Mouse (Mus musculus) myocyte (in vitro differentiated cells): ENCODE data around the gene Fam13a.

ENCODE experiments used
- CEBPB ChIP-seq: IDR thresholded peaks from 2 replicates; pipeline ENCODE4 v1.6.1; 2011; ENCODE audit warnings: mild to moderate bottlenecking, moderate library complexity; ENCODE audit not compliant: poor library complexity, insufficient read depth, severe bottlenecking
- MAX ChIP-seq: IDR thresholded peaks from one replicate; pipeline ENCODE4 v1.6.1; 2011; ENCODE audit warnings: low read depth, mild to moderate bottlenecking, control low read depth
- MYOG ChIP-seq, 3 experiments: IDR thresholded peaks; one replicate each; pipeline ENCODE4 v1.6.1; 2011; ENCODE audit warnings: control low read depth in 2 of 3, low read depth in 2 of 3, mild to moderate bottlenecking in 2 of 3; ENCODE audit not compliant: insufficient read length in 2 of 3, control insufficient read depth in 1 of 3, insufficient read depth in 1 of 3
- POLR2A ChIP-seq: IDR thresholded peaks from one replicate; pipeline ENCODE4 v1.6.1; 2011; ENCODE audit warnings: low read depth, mild to moderate bottlenecking, control low read depth, moderate library complexity; ENCODE audit not compliant: insufficient read length
- POLR2AphosphoS2 ChIP-seq: IDR thresholded peaks from one replicate; pipeline ENCODE4 v1.6.1; 2011; ENCODE audit warnings: low read depth, control low read depth; ENCODE audit not compliant: insufficient read length
- TCF12 ChIP-seq: IDR thresholded peaks from one replicate; pipeline ENCODE4 v1.6.1; 2011; ENCODE audit warnings: mild to moderate bottlenecking, control low read depth; ENCODE audit not compliant: poor library complexity, insufficient read depth, severe bottlenecking
- USF1 ChIP-seq: IDR thresholded peaks from one replicate; pipeline ENCODE4 v1.6.1; 2011; ENCODE audit warnings: low read depth, mild to moderate bottlenecking, control low read depth, moderate library complexity

GRCm38 (mm10) chr6:59022621-59023020 lies 1.7 kb downstream of the Fam13a start:
- TF ChIP-seq POLR2AphosphoS2 (no peak), POLR2A (no peak), MYOG (IDR thresholded peaks at IDR 0.05; ENCODE audit: control insufficient read depth in 1 of 3, insufficient read depth in 1 of 3, insufficient read length in 2 of 3, low read depth in 2 of 3) (no peak), CEBPB (no peak), MAX (no peak), USF1 (no peak), TCF12 (no peak)
